Mouse (Mus musculus): ENCODE data around the gene Rasip1.
"Not testable (repeated sequence)": the region's sequence is repeated elsewhere in the genome, so short reads cannot be mapped to it uniquely, and the experiment has no call there.

Gene Rasip1

DNA sequence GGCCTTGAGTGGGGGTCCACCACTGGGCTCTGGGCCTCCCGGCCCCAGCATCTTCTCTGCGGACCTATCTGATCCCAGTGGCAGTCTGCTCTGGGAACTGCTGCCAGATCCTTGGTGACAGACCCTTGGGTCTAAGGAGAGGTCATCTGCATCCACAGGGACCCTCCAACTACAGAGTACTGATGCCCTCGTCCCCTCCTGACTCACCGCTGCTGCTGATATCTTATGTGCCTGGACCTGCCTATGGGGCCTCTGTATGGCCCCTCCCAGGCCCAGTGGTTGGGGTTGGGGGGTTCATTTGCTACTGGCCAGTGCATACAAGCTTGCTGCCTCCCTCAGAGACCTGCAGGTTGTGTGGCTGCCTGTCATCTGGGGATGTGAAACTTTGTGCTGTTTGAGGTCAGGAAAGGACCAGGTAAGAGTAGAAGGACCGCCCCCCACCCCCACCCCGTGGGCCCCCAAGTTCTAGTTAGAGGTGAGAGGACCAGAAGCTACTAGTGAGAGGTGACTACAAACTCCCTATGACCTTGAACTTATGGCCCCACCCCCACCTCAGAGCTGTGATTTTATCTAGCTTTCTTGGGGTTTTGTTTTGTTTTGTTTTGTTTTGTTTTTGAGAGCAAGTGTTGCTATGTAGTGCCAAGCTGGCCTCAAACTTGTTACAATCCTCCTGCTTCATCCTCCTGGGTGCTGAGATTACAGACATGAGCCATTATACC, 17.7 kb downstream of the Rasip1 start:
- no peak for DNase-seq (ENCODE audit: low spot score)

DNA sequence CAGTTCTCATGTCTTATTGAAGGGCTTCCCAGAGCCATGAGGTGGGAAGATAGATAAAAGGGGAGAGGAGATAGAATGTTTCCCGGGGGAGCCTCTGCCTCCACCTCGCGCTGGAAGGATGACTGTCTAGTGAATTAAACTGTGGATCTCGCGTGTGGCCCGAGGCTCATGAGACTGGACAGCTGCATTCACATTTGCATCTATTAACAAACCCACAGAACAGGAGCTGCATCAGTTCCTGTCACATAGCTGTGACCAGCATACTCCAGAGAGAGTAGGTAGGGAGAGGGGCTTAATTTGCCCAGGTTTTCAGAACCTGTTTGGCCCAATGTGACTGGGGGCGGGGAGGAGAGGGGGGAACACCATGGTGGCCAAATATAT, 18.3 kb downstream of the Rasip1 start:
- no peak for DNase-seq (ENCODE audit: low spot score)

DNA sequence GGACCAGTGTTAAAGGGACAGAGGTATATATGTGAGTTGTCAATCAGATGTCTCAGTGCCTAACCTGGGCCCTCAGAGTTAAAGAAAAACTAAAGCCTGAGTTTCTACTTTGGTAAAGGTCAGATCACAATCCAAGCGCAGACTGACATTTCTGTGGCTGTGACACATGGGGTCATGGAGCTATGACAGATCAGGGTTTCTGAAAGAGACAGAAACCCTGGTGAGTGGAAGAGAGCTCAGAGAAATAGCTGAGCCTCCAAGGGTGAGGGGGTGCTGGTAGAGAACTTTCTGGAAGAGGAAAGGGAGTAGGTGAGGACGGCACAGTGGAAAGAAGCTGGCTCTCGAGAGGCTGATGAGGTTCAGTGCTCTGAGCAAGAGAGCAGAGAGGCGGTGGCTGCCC, 19.4 kb downstream of the Rasip1 start:
- no peak for DNase-seq (ENCODE audit: low spot score)

DNA sequence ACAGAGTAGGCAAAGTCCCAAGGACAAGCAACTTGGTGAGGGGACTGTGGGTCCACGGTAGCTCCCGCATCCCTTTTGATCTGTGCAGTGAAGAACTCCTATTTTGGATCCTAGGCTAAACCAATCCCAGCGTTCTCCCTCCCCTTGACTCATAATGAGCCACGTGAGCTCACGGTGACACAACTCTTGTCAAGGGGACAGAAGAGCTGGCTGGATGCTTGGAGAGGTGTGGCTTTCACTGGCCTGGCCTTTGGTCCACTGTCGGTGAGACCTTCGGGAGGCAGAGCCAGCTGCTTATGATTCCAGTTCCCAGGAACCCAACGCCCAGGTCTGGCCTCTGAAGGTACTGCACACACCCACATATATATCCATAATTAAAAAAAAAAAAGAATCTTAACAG, 22.1 kb downstream of the Rasip1 start:
- no peak for DNase-seq (ENCODE audit: low spot score)

DNA sequence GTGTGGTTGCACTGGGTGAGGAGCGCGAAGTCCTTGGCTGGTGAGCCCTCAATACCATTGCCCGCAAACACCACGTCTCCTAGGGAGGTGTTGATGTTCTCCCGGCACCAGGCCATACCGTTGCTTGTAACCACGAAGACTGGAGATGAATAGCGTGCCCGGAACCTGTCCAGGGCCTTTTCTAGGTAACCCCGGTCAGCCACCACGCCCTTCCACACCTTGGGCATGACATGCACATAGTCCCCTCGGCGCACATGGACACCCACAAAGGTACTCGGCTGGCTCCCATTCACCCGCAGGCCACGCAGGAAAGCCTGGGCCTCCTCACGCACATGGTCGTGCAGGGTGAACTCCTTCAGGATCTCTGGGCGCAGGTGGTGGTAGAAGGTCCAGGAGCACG, 23.2 kb downstream of the Rasip1 start:
- DNase-seq (ENCODE audit: low spot score), result not testable (repeated sequence)

DNA sequence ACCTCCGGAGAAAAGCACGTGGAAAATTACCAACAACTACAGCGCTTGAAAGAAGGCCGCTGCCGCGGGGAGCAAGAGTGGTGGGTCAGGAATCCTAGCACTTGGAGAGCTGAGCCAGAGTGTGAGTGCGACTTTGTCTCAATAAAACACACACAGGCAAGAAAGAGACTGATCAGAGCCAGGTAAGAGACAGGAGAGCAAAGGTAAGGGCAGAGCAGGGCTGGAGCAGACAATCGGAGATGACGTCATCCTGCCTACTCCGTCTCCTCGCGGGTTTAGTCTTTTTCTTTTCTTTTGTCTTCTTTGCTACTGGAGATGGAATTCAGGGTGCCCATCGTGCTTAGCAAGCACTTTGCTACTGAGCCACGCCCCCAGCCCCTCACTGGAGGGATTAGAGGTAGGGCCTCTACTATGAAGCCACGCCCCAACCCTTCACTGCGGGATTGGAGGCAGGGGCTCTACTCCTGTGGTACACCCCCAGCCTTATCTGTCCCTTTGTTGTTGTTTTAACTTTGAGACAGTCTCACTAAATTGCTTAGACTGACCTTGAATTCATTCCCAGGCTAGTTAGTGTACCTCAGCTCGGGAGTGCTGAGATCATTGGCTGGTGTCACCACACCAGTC, 27.2 kb downstream of the Rasip1 start:
- peak; percentile 25 for DNase-seq (ENCODE audit: low spot score)

DNA sequence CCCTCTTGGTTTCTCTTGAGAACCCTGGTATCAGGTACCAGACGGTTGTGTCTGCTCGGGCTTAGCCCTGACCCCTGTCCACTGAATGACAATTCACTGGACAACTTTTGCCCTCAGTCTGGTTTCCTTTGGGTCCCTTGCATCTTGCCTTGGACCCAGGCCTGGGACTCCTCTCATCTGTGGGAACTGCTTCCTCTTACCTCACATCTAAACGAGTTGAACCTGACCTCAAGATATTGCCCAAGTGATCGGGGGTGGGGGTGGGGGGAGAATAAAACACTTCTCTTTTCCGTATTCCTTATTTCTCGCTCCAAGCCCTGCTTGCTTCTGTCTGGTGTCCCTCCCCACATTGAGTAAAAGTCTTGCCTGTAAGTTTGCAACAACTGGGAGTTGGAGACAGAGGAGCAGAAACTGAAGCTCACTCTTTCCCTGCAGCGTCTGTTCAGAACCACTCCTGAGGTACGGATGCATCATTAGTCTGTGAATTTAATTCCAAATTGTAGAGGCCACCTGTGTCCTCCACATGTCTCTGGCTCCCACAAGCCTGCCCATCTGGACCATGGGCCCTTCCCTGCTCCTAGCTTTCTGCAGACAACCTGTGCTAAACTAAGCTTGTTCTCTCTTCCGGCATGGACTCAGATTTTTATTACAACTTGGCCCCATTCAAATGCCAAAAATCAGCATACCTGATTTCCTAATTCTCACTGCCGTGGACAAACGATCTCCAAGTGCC, 33.6 kb downstream of the Rasip1 start:
- DNase-seq (ENCODE audit: low spot score), result no peak

DNA sequence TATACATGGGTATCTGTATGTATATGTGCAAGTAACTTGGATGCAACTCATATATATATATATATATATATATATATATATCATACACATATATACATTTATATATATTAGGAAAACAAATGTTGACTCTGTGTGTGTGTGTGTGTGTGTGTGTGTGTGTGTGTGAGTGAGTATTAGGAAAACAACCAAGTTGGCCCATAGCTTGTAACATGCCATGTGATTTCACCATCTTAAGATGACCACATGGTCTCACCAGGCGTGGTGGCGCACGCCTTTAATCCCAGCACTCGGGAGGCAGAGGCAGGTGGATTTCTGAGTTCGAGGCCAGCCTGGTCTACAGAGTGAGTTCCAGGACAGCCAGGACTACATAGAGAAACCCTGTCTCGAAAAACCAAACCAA, 34.4 kb downstream of the Rasip1 start:
- not testable (repeated sequence) for DNase-seq (ENCODE audit: low spot score)

DNA sequence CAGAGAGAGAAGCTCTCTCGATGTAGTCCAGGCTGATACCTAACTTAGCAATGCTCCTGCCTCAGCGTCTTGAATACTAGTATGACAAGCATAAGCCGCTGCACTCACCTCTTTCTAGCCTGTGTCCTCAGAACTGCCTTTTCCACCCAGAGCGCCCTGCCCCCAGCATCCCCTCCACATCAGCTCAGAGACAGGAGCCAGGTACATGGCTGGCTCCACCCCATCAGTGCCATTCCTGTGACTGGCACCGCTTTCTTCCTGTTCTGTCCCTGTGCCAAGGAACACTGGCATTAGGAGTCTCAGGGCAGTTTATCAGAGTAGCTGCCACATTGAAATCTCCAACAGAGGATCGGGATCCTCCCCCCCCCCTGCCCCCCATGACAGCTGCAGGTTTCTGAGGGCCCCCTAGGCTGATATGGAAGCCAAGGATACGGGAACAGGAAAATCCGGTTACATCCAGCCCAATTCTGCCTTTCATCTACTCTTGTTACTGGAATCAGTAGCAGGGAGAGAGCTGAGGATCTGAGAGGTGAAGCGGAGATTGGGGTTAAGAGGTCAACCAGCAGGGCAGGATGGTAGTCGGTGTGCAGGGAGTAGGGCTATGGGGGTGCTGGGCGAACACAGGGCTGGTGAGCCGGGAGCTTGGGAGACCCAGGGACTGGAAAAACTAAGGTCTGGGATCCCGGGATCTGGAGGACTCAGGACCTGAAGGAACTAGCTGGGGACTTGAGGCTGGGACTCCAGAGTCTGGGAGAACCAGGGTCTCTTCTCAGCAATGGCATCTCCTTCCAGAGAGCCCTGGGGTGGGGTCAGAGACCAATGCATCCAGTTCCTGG, 38.2 kb downstream of the Rasip1 start:
- no peak for DNase-seq (ENCODE audit: low spot score)

DNA sequence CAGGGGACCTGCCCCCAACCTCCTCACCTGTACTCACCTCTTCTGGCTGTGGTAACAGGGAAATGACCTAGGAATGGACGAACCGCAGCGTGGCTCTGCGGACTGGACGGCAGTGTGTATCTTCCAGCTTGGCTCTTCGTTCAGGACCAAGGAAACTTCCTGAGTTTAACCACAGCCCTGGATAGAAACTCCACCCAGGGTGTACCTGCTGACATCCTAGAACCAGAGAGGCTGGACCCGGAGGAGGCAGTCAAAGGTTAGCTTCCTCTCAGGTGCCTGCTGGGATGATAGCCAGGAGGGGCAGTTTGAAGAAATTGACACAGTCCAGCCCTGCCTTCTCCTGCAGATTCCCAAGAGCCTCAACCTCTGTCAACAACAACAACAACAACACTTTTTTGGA, 38.9 kb downstream of the Rasip1 start, which contains the start of gene Fut2:
Fut2 (minus strand) TSS at position 234 of the 400 bp plus-strand sequence.
- DNase-seq (ENCODE audit: low spot score), result no peak

DNA sequence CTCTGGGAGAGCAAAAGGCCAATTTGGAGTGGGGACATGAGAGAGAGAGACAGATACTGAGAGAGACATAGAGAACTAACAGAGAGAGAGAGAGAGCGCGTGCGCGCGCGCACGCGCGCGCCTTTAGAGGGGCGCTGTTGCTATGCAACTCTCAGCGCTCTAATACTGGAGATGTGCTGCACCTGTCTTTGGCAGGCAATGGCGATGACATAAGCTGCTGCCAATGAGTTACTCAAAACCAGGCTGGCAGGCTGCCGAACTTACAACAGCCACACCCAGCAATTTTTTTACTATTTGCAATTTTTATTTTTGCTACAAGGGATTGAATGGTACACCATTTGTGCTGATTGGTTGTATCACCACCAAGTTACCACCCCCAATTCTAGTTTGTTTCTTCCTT, 40.5 kb downstream of the Rasip1 start:
- no peak for DNase-seq (ENCODE audit: low spot score)

DNA sequence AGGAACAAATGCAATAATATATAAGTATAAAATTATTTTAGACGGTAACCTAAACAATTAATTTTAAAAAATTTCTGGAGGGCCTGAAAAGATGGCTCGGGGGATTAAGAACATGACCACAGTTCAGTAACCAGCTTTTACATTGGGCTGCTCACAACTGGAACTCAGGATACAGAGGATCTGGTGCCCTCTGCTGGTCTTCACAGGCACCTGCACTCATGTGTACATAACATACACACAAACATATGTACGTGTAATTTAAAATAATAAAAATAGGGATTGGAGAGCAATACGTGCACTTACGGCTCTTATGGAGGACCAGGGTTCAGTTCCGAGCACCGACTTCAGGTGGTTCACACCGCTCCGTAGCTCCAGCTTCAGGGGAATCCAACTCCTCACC, 41.6 kb downstream of the Rasip1 start:
- DNase-seq (ENCODE audit: low spot score), result no peak

DNA sequence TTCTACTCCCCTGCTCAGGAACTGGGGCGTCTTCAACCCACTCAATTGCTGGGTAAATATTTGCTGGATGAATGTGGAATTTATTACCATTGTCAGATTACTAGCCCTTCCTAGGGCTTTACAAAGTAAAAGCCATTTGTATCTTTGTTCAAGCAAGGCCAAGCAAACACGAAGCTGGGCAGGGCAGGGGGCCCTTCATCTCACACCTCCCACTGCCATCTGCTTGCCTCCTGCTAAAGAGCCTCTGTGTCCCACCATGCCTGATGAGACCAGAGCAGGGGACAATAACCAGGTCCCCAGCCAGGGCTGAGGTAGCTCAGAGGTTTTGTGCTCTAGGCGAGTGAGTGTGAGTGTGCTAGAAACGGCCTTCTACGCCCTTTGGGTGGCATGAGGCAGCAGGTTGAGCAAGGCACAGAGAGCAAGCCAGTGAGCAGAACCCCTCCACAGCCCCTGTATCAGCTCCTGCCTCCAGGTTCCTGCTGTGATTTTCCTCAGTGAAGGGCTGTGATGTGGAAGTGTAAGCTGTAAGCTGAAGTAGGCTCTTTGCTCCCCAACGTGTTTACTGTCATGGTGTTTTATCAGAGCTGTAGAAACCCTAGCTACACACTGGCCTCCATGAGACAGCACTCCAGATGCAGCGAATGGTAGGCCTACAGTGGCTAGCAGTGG, 50.5 kb downstream of the Rasip1 start:
- no peak for DNase-seq (ENCODE audit: low spot score)

DNA sequence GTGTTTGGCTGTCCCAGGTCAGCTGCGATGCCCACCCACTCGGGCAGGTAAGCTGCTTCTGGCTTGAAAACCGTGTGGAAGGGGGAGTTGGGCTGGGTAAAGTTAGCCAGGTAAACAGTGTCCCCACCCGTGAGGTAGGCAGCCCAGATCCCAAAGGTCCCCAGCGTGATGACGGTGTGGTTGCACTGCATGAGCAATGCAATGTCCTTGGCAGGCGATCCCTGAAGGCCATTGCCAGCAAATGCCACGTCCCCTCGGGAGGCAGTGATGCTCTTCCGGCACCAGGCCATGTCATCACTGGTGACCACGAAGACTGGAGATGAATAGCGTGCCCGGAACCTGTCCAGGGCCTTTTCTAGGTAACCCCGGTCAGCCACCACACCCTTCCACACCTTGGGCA, 51.2 kb downstream of the Rasip1 start:
- DNase-seq (ENCODE audit: low spot score), result no peak

DNA sequence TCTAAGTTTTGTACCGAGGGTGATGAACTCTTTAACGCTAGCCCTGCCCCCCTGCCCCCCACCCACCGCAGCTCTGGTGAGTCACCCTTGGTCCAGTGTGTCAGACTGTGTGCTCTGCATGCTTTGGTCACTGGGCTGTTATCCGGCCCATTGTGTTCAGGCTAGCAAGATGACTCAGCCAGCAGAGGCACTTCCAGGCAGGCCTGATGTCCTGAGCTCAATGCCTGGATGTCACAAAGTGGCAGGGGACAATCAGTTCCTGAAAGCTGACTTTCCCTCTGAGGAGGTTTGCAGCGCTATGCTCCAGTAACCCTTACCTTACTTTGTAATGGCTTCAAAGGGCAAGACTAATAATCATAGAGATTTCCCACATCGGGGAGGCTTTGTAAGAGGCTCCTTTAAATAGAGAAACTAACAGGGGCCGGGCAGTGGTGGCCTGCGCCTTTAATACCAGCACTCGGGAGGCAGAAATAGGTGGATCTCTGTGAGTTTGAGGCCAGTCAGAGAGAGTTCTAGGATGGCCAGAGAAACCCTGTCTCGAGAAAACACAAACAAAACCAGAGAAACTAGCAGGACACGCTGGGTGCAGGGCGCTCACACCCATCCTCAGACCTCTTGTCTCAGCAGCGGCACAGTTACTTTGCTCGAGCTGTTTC, 52.8 kb downstream of the Rasip1 start:
- no peak for DNase-seq (ENCODE audit: low spot score)

DNA sequence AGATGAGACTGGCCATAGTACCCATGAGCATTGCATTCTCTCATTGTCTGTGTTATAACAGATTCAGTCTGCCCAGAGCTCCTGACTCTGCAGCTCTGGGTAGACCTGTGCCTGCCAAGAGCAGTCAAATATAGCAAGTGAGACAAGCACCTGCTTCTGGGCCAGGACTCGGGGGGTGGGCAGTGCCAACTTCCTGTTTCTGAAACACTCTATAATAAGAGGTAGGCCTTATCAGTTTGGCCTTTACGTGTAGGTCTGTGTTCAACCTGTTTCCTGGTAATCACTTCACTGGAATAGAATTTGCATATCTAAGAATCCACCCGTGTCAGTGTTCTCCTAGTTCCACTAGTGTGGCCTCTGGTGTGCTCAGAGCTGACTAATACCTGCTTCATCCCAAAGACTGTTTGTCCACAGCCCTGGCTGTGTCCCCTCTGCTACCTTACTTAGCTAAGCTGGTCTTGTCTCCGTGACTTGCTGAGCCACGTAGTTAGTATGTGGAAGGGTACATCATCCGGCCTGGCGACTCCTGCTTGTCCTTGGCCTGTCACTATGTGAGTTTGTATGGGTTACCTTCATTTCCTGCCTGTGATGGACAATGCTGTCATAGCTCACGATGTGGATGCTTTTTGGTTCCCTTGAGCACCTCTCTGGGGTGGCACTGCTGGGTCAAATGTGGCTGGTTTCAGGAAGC, 53.9 kb downstream of the Rasip1 start:
- no peak for DNase-seq (ENCODE audit: low spot score)

DNA sequence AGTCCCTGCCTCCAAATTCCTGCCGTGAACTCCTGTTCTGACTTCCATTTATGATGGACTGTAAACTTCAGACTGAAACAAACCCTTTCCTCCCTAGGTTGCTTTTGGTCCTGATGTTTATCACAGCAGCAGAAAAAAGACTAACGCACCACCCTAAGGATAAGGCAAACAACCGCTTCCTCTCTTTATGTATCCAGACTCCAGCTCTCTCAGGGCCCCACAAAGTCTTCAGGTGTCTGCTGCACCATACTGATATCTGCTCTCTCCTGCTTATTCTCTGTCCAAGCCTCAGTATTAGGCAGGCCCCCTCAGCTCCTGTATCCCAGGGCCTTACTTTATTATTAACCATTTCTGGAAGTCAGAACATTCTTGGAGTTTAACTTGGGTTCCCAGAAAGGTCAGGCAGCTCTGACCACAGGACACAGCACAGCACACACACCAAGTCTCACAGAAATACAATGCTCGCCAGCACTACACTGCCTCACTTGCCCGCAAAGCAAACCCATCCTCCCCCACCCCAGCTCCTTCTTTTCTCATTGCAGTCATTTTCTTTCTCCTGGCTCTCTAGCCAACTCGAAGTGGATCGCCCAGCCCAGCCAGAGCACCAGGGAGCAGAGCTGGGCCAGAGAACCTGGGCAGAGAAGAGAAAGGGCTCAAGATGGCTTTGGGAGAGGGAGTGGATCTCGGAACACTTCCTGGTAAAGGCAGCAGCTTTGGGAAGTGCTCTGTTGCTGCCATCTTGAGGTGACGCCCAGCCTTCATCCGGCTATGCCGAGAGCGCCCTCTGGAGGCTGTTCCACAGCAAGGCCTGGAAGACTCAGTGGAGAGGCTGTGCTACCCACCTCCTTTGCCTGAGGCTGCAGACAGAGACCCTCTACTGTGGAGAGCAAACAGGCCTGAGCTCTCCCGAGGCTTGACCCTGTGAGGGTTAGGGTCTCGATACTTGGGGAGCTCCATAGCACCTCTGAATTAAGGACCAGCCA, 55.1 kb downstream of the Rasip1 start:
- peak; percentile 96 for DNase-seq (ENCODE audit: low spot score)

DNA sequence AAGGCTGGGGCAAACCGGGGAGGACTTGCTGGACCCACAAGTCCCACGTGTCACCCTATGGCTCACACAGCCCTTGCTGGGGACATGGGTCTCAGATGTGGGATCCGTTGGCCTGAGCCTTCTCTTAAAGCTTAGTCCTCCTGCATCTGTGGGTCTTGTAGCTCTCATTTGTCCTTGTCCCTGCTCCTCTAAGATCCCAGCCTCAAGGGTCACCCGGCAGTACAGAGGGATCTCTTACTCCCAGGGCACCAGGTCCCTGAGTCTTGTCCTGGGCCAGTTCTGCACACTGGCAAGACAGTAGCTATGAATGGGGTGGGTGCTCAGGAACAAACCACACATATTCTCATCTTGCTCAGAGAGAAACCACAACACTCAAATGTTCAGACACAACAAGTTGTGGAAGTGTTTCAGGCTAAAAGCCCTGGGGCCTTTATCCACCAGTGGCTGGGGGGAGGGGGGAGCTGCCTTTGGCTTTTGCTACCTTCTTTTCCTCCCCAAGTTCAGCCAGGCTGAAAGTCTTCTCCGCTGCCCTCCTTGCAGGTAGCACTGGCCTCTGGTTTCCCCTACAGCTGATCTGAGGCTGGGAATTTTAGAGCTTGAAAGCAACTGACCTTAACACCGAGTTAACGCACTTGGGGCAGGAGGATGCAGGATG, 56.2 kb downstream of the Rasip1 start, which contains the start of gene Ntn5:
Ntn5 (plus strand) TSS at position 627 of the 655 bp plus-strand sequence.
- DNase-seq (ENCODE audit: low spot score), result no peak

DNA sequence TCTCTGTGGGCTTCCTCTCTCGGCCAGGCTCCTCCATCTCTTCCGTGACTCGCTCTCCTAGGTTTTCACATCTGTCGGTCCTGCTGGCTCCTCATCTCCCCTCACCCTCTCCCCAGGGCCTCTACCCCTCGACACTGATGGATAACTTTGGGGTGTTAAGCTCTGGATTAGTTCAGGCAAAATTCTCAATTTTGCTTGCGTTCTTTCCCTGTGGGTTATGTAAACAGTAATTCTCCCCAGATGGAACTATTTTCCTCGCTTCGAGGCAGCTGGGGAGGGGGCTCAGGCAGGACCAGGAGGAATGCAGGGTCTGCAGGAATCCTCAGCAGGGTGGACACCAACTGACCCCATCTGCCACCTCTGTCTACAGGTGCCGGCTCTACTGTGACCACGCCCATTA, 58.5 kb downstream of the Rasip1 start:
- no peak for DNase-seq (ENCODE audit: low spot score)
